Mouse (Mus musculus) spleen, postnatal 36 days (tissue): ENCODE measurements at regions not wholly inside any gene's neighbourhood (a gene's known extent, or its start where the extent isn't known, plus 50 kb on each side); places are given as distances from the start of the nearest gene placed in this dataset.

Experiments used
- DNase-seq, 2 experiments: peaks; one replicate each; pipeline ENCODE4 v3.0.0; 2022; ENCODE audit warnings: low spot score in 2 of 2, mixed read lengths in 1 of 2

- no peak for DNase-seq
Measured at GRCm38 (mm10) chrX:9738904-9739303, 76.1 kb upstream of the Dynlt3 start.

GRCm38 (mm10) chrX:9742518-9742917 lies 79.7 kb upstream of the Dynlt3 start:
- no peak for DNase-seq

- DNase-seq = peak; percentile 2 to 6
Measured at GRCm38 (mm10) chrX:9747305-9747938, 84.6 kb upstream of the Dynlt3 start.

DNA sequence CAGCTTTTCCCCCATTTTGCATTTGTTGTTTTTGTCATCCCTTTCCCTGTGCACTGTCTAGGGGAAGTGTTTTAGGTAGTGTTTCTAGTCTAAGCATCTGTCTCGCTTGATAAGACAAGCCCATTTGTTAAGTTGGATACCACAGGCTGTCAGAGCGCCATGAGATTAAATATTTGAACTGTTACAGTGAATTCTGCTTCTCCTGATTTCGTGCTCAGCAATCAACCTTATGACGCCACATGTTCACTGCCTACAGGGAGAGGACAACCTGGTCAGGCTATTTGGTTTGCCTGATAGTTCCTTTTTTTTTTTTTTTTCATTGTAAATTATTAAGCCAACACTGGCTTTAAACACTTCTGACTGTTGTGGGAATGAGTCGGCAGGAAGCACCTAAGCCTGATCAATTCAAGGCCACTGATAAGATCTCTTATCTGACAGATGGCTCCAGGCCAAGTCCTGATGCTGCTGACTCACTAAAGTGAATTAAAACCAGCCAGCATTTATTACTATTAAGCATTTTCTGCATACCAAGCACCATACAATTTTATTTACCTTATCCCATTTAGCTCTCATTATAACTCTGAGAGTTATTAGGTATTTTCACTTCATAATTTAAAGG lies 90.3 kb upstream of the Dynlt3 start:
- DNase-seq = peak in 1 of 2 experiments; percentile 0

- no peak for DNase-seq
Measured at GRCm38 (mm10) chrX:9769540-9769939, 77.2 kb upstream of the Hypm start.

DNA sequence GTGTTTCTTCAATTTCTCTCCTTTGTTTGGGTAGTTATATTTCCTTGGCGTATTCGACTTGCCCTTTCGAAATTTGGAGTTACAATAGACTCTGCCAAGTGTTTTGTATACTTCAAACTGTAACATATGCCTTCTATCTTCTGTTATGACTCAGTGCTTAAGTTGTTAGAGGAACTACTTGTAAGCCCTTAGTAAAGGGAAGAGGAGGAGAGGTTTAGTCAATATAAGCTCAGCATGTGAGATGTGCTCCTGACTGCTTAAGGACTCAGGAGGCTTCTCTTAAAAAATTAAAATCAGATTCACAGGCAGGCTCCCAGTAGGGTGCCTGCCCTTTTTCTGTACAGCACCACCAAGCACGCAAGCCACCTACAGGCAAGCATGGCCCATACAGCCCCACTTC lies 69.2 kb upstream of the Hypm start:
- DNase-seq = no peak

DNA sequence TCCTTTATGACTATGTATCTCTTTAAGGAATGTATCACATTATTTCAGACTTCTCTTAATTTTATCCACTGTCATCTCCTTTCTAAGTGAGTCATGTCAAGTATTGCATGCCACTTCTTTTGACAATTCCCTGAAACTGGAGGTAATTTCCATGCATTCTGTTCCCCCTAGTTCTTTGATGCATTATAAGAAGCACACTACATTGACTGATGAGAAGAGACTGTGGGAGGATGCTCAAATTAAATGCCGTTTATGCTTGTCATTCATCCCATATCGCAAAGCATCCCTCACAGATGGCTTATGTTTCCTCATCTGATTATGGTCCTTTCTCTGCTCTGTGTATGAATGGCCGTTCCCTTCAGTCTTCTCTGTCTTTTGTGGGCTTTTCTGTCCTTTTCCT lies 57.2 kb upstream of the Hypm start:
- no peak for DNase-seq
